Mouse (Mus musculus) CD4-positive, CD25-positive, alpha-beta regulatory T cell, adult 2 months (primary cell): ENCODE data around the gene Nrxn3.
A peak's percentile ranks its signal among the peaks of the same experiment; 100 is the strongest.

ENCODE experiments used
- DNase-seq: peaks from one replicate; pipeline ENCODE4 v3.0.0-alpha.2; 2012; ENCODE audit warnings: low read depth, low spot score

The Nrxn3 gene

GRCm38 (mm10) chr12:89174306-89175159, 451.9 kb downstream of the Nrxn3 start:
- DNase-seq, result no peak

GRCm38 (mm10) chr12:89179970-89180666, 457.4 kb downstream of the Nrxn3 start:
- DNase-seq, result no peak

- DNase-seq, result no peak
These were observed 458.5 kb downstream of the Nrxn3 start for GRCm38 (mm10) chr12:89181157-89181561.

GRCm38 (mm10) chr12:89198764-89199525, 476.3 kb downstream of the Nrxn3 start:
- no peak for DNase-seq

GRCm38 (mm10) chr12:89211608-89212007, 488.9 kb downstream of the Nrxn3 start:
- DNase-seq, result no peak

- no peak for DNase-seq
These were observed 517.1 kb downstream of the Nrxn3 start for GRCm38 (mm10) chr12:89239826-89240225.

GRCm38 (mm10) chr12:89241554-89241953, 518.9 kb downstream of the Nrxn3 start:
- DNase-seq, result no peak

GRCm38 (mm10) chr12:89242476-89242875, 519.8 kb downstream of the Nrxn3 start:
- no peak for DNase-seq

GRCm38 (mm10) chr12:89255275-89255892, 532.7 kb downstream of the Nrxn3 start:
- DNase-seq, result no peak

GRCm38 (mm10) chr12:89258879-89259278, 536.2 kb downstream of the Nrxn3 start:
- DNase-seq, result no peak

GRCm38 (mm10) chr12:89260076-89260475, 537.4 kb downstream of the Nrxn3 start:
- DNase-seq, result no peak

GRCm38 (mm10) chr12:89262261-89262660, 539.6 kb downstream of the Nrxn3 start:
- no peak for DNase-seq

- no peak for DNase-seq
These were observed 560.0 kb downstream of the Nrxn3 start for GRCm38 (mm10) chr12:89282362-89283343.

- no peak for DNase-seq
These were observed 561.7 kb downstream of the Nrxn3 start for GRCm38 (mm10) chr12:89284412-89284811.

GRCm38 (mm10) chr12:89287037-89287436, 564.4 kb downstream of the Nrxn3 start:
- no peak for DNase-seq

GRCm38 (mm10) chr12:89289589-89290274, 567.1 kb downstream of the Nrxn3 start:
- no peak for DNase-seq

GRCm38 (mm10) chr12:89290736-89291574, 568.3 kb downstream of the Nrxn3 start:
- no peak for DNase-seq

GRCm38 (mm10) chr12:89302011-89302410, 579.3 kb downstream of the Nrxn3 start:
- DNase-seq, result peak; percentile 37

- DNase-seq, result no peak
These were observed 587.5 kb downstream of the Nrxn3 start for GRCm38 (mm10) chr12:89310200-89310599.
